Mouse (Mus musculus): ENCODE measurements around the gene Pglyrp2. TPM values are rescaled to one million over a fixed set of nuclear protein-coding genes. Genes with fewer than 3 reads are reported as not detected.

Pglyrp2 gene
- total RNA-seq (2023), result 32.7 to 37.3 TPM (median 34.1 TPM) in 4 replicates

GRCm38 (mm10) chr17:32424034-32424433 lies at the start of gene Pglyrp2:
Gene Pglyrp2 (minus strand): TSS chr17:32424167.

GRCm38 (mm10) chr17:32452482-32452881 lies 28.5 kb upstream of the Pglyrp2 start, which contains the start of gene Cyp4f39:
Gene Cyp4f39 (plus strand): TSS chr17:32452723.

GRCm38 (mm10) chr17:32403417-32403816 lies 20.6 kb downstream of the Pglyrp2 start, which contains the start of gene Rasal3:
Gene Rasal3 (minus strand): TSS chr17:32403583.

GRCm38 (mm10) chr17:32389101-32389659 lies 34.8 kb downstream of the Pglyrp2 start, which contains the start of gene Wiz:
Gene Wiz (minus strand): TSS chr17:32389439.

Other genes starting within 250 kb of the Pglyrp2 start
- 1.5 to 2.4 TPM (median 1.9 TPM) in 4 replicates for gene Ephx3, start 234.6 kb downstream of the Pglyrp2 start, total RNA-seq (2023)
- gene Brd4, start 139.4 kb downstream of the Pglyrp2 start, total RNA-seq (2023), result 306 to 342 TPM (median 323 TPM) in 4 replicates
- gene Akap8, start 102.9 kb downstream of the Pglyrp2 start, total RNA-seq (2023), result 288 to 294 TPM (median 292 TPM) in 4 replicates
- gene Akap8l, start 73.6 kb downstream of the Pglyrp2 start, total RNA-seq (2023), result 185 to 197 TPM (median 189 TPM) in 4 replicates
- 40.7 to 43.8 TPM (median 41.4 TPM) in 4 replicates for gene Wiz, start 34.7 kb downstream of the Pglyrp2 start, total RNA-seq (2023)
- 257 to 296 TPM (median 281 TPM) in 4 replicates for gene Rasal3, start 20.6 kb downstream of the Pglyrp2 start, total RNA-seq (2023)
- 0.33 TPM in 1 of 4 replicates, not detected in the others for gene Cyp4f39, start 28.6 kb upstream of the Pglyrp2 start, total RNA-seq (2023)
- 0.33 to 0.83 TPM (median 0.41 TPM) in 4 replicates for gene Cyp4f17, start 81.9 kb upstream of the Pglyrp2 start, total RNA-seq (2023)
- gene Cyp4f16, start 112.4 kb upstream of the Pglyrp2 start, total RNA-seq (2023), result 0.92 to 6.7 TPM (median 1.3 TPM) in 4 replicates
- gene Cyp4f37, start 197.1 kb upstream of the Pglyrp2 start, total RNA-seq (2023), result not detected in 4 replicates
- gene Cyp4f40, start 234.7 kb upstream of the Pglyrp2 start, total RNA-seq (2023), result not detected in 4 replicates

All from B cell, adult 62 days (primary cell).